In the genomic region with DNA sequence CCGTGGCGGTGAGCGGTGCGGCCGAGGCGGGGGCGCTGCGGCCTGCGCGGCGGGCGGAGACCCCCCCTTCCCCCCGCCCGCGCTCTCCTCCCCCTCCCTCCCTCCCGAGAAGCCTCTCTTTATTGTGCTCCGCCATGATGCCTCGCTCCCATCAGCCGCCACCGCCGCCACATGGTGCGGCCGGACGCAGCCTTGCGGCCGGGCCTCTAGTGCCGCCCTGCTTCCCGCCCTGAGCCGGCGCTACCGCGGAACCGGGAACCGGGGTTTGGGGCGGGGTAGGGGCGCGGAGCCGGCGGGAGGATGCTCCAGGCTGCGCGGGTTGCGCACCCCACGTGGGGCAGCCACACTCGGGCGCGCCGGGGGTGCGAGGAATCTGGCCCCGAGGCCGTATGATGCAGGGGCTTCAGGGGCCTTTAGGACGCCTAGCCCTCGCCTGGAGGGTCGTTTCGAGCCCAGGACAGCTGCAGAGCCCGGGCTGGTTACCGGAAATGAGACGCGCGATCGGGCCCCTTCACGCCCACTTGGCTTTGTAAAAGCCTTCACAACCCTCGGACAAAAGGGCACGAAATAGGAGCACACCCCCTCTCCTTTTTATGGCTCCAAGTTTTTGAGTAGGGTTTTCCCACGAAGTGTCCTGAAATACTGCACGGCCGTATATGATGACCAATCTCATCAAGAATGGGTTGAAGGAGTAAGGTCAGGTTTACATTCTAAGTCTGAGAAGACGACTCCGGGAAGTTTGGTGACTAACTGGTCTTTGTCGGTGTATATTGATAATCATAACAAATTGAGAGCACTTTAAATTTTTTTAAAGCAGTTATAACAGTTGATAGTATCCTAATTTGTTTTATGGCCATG, we compare ENCODE assay signal across 8 mouse cellular contexts. TPM values are rescaled to one million over a fixed set of nuclear protein-coding genes. Genes with fewer than 3 reads are reported as not detected.
A peak's percentile ranks its signal among the peaks of the same experiment; 100 is the strongest.
DNase-seq lines count a peak whose midpoint lies in the region; ATAC-seq lines count a peak whose summit lies in the region.

No protein-coding gene starts in this region.

- WGBS in embryonic facial prominence, embryonic 13.5 days: under 1% methylated on average over 63 of the region's 69 CpGs
- WGBS in midbrain, embryonic 10.5 days: under 1% methylated on average over 62 of the region's 69 CpGs

- H3K4me1 ChIP-seq in embryonic facial prominence, embryonic 13.5 days: peaks cover 36% of the 10 kb centered on the region
- peaks cover 48% of the 10 kb centered on the region for H3K4me1 ChIP-seq in midbrain, embryonic 10.5 days

- peak overlapping the region; percentile 62 for H3K4me2 ChIP-seq in embryonic facial prominence, embryonic 13.5 days

- intact Hi-C loops in heart, postnatal 36 days (cut with DNase I): no loop called here

- peak overlapping the region; percentile 100 for H3K27ac ChIP-seq in embryonic facial prominence, embryonic 13.5 days
- peak overlapping the region; percentile 100 for H3K27ac ChIP-seq in midbrain, embryonic 10.5 days (replicated peaks)

- no peaks in the 10 kb centered on the region for H3K27me3 ChIP-seq in embryonic facial prominence, embryonic 13.5 days
- H3K27me3 ChIP-seq in midbrain, embryonic 10.5 days (ENCODE audit: low read depth, poor library complexity, severe bottlenecking): no peaks in the 10 kb centered on the region

- H3K9ac ChIP-seq in embryonic facial prominence, embryonic 13.5 days: peak overlapping the region; percentile 99

- peak; percentile 70 for DNase-seq in CD4-positive, CD25-positive, alpha-beta regulatory T cell, adult 2 months (ENCODE audit: low read depth, low spot score)
- peak; percentile 48 for DNase-seq in T-cell, adult 2 months (ENCODE audit: low spot score)
- DNase-seq in heart, postnatal 36 days: peak; percentile 40 to 66
- peak; percentile 41 to 53 for DNase-seq in layer of hippocampus, postnatal 36 days
- peak; percentile 73 for DNase-seq in midbrain, embryonic 10.5 days (ENCODE audit: low spot score)
- DNase-seq in spleen, postnatal 10 days (ENCODE audit: low spot score in 2 of 2): peak; percentile 55 to 60
- no peak for DNase-seq in frontal cortex, adult 2 months (ENCODE audit: extremely low spot score in 1 of 2, low spot score in 1 of 2)

- no peaks in the 10 kb centered on the region for H3K9me3 ChIP-seq in embryonic facial prominence, embryonic 13.5 days
- no peaks in the 10 kb centered on the region for H3K9me3 ChIP-seq in midbrain, embryonic 10.5 days (replicated peaks)

- peak overlapping the region; percentile 80 for H3K4me3 ChIP-seq in embryonic facial prominence, embryonic 13.5 days
- peak overlapping the region; percentile 100 for H3K4me3 ChIP-seq in midbrain, embryonic 10.5 days

- H3K36me3 ChIP-seq in embryonic facial prominence, embryonic 13.5 days: peaks cover 30% of the 10 kb centered on the region
- peaks cover 41% of the 10 kb centered on the region for H3K36me3 ChIP-seq in midbrain, embryonic 10.5 days

- peak; percentile 1; the same call in 1 of the 2 replicates for ATAC-seq in embryonic facial prominence, embryonic 13.5 days (ENCODE audit: insufficient number of reproducible peaks, insufficient read depth, low FRiP score, low TSS enrichment, low read depth)

RNA-seq across cellular contexts. Expression of a gene that starts 10.1 kb away (rescaled TPM):
- polyA plus RNA-seq in embryonic facial prominence, embryonic 13.5 days (2015; fragmentation: Nextera tagmentation; extraction: Ambion mirVana): 538 and 545 TPM in 2 replicates
- total RNA-seq in heart, postnatal 36 days (2021): 100 to 1,000 TPM in 1 of 2 experiments, 10 to 100 TPM in 1; 87.1 to 103 TPM
- 100 to 1,000 TPM; 189 to 193 TPM for total RNA-seq in layer of hippocampus, postnatal 36 days (2021)
- 777 and 858 TPM in 2 replicates for polyA plus RNA-seq in midbrain, embryonic 10.5 days (2016; fragmentation: Nextera tagmentation; extraction: Ambion mirVana)
- polyA plus RNA-seq in frontal cortex, adult 2 months (2012; rRNA removed): 226 and 229 TPM in 2 replicates

RNA-seq across cellular contexts. Expression of a gene that starts 10.2 kb away (rescaled TPM):
- 7.6 and 11.4 TPM in 2 replicates for polyA plus RNA-seq in embryonic facial prominence, embryonic 13.5 days (2015; fragmentation: Nextera tagmentation; extraction: Ambion mirVana)
- total RNA-seq in heart, postnatal 36 days (2021): 10 to 100 TPM in 1 of 2 experiments, 1 to 10 TPM in 1; 8.3 to 11.5 TPM
- 1 to 10 TPM; 1.1 to 2.0 TPM for total RNA-seq in layer of hippocampus, postnatal 36 days (2021)
- polyA plus RNA-seq in midbrain, embryonic 10.5 days (2016; fragmentation: Nextera tagmentation; extraction: Ambion mirVana): 12.1 and 13.5 TPM in 2 replicates
- polyA plus RNA-seq in frontal cortex, adult 2 months (2012; rRNA removed): 2.0 and 2.7 TPM in 2 replicates

RNA-seq across cellular contexts. Expression of a gene that starts 18.6 kb away (rescaled TPM):
- polyA plus RNA-seq in embryonic facial prominence, embryonic 13.5 days (2015; fragmentation: Nextera tagmentation; extraction: Ambion mirVana): 46.5 and 46.9 TPM in 2 replicates
- total RNA-seq in heart, postnatal 36 days (2021): 1 to 10 TPM; 6.4 to 8.2 TPM
- 10 to 100 TPM; 31.8 to 34.0 TPM for total RNA-seq in layer of hippocampus, postnatal 36 days (2021)
- polyA plus RNA-seq in midbrain, embryonic 10.5 days (2016; fragmentation: Nextera tagmentation; extraction: Ambion mirVana): 26.6 and 30.5 TPM in 2 replicates
- 52.7 and 54.8 TPM in 2 replicates for polyA plus RNA-seq in frontal cortex, adult 2 months (2012; rRNA removed)

RNA-seq across cellular contexts. Expression of a gene that starts 26.2 kb away (rescaled TPM):
- polyA plus RNA-seq in embryonic facial prominence, embryonic 13.5 days (2015; fragmentation: Nextera tagmentation; extraction: Ambion mirVana): 24.0 and 25.3 TPM in 2 replicates
- total RNA-seq in heart, postnatal 36 days (2021): 1 to 10 TPM; 4.1 to 4.7 TPM
- total RNA-seq in layer of hippocampus, postnatal 36 days (2021): 1 to 10 TPM; 9.4 to 9.5 TPM
- polyA plus RNA-seq in midbrain, embryonic 10.5 days (2016; fragmentation: Nextera tagmentation; extraction: Ambion mirVana): 36.8 and 41.9 TPM in 2 replicates
- polyA plus RNA-seq in frontal cortex, adult 2 months (2012; rRNA removed): 20.8 and 21.4 TPM in 2 replicates

RNA-seq across cellular contexts. Expression of a gene that starts 57.1 kb away (rescaled TPM):
- polyA plus RNA-seq in embryonic facial prominence, embryonic 13.5 days (2015; fragmentation: Nextera tagmentation; extraction: Ambion mirVana): 12.7 and 13.5 TPM in 2 replicates
- total RNA-seq in heart, postnatal 36 days (2021): 10 to 100 TPM; 24.3 to 27.3 TPM
- 100 to 1,000 TPM; 189 to 198 TPM for total RNA-seq in layer of hippocampus, postnatal 36 days (2021)
- 6.0 and 8.3 TPM in 2 replicates for polyA plus RNA-seq in midbrain, embryonic 10.5 days (2016; fragmentation: Nextera tagmentation; extraction: Ambion mirVana)
- polyA plus RNA-seq in frontal cortex, adult 2 months (2012; rRNA removed): 146 and 169 TPM in 2 replicates

Comparison
In these comparisons a context has a peak if more than half of its experiments do, and no peak if none do; other contexts are left out.
1. DNase-seq: peak in CD4-positive, CD25-positive, alpha-beta regulatory T cell, adult 2 months (single experiment), T-cell, adult 2 months (single experiment), heart, postnatal 36 days (2 of 2), layer of hippocampus, postnatal 36 days (2 of 2), midbrain, embryonic 10.5 days (single experiment) and spleen, postnatal 10 days (2 of 2); none in frontal cortex, adult 2 months (0 of 2).